Mouse (Mus musculus) heart, embryonic 12.5 days (tissue): ENCODE results near the gene Ccdc180. TPM values are rescaled to one million over a fixed set of nuclear protein-coding genes. Genes with fewer than 3 reads are reported as not detected.

Source experiments
- ATAC-seq: fragments of 200-750 bp; cut with Nextera tagmentation; 2 replicates; pipeline ENCODE4 v1.8.0; 2017; ENCODE audit warnings: moderate TSS enrichment, moderate library complexity; ENCODE audit not compliant: insufficient number of reproducible peaks, low FRiP score
- H3K27ac ChIP-seq: fragments of 300-500 bp; sonication (generic); 2 replicates; pipeline ENCODE4 v1.5.1; 2016; ENCODE audit warnings: mild to moderate bottlenecking, moderate library complexity; ENCODE audit not compliant: poor library complexity, severe bottlenecking
- H3K27me3 ChIP-seq: fragments of 300-500 bp; sonication (generic); replicated peaks from 2 replicates; pipeline ENCODE4 v1.6.1; 2016; ENCODE audit warnings: mild to moderate bottlenecking, moderate library complexity
- H3K36me3 ChIP-seq: fragments of 300-500 bp; sonication (generic); 2 replicates; pipeline ENCODE4 v1.6.1; 2016; ENCODE audit warnings: mild to moderate bottlenecking, moderate library complexity
- H3K4me1 ChIP-seq: fragments of 300-500 bp; sonication (generic); replicated peaks from 2 replicates; pipeline ENCODE4 v1.6.1; 2016; ENCODE audit warnings: mild to moderate bottlenecking
- H3K4me2 ChIP-seq: fragments of 300-500 bp; sonication (generic); 2 replicates; pipeline ENCODE4 v1.6.1; 2016; ENCODE audit warnings: mild to moderate bottlenecking, moderate library complexity
- H3K4me3 ChIP-seq: fragments of 300-500 bp; sonication (generic); 2 replicates; pipeline ENCODE4 v1.5.1; 2016; ENCODE audit warnings: mild to moderate bottlenecking
- H3K9ac ChIP-seq: fragments of 300-500 bp; sonication (generic); 2 replicates; pipeline ENCODE4 v1.6.1; 2016; ENCODE audit warnings: mild to moderate bottlenecking, moderate library complexity
- H3K9me3 ChIP-seq: fragments of 300-500 bp; sonication (generic); replicated peaks from 2 replicates; pipeline ENCODE4 v1.6.1; 2016; ENCODE audit warnings: mild to moderate bottlenecking, moderate library complexity
- WGBS: fragments of 180-500 bp; shearing (Covaris S2); methylation state at CpG from one replicate; pipeline ENCODE4 v1.1.7; 2016; 5-methylcytosine and 5-hydroxymethylcytosine counted together
- polyA plus RNA-seq: library from polyadenylated mRNA; unstranded; fragments of >200 nt; fragmentation: Nextera tagmentation; extraction: Ambion mirVana; gene quantifications from 2 replicates; pipeline ENCODE4 v1.2.1, GENCODE M21; 2016

Ccdc180 gene
- polyA plus RNA-seq, 1 experiment from 2014 or later: 0.18 TPM

DNA sequence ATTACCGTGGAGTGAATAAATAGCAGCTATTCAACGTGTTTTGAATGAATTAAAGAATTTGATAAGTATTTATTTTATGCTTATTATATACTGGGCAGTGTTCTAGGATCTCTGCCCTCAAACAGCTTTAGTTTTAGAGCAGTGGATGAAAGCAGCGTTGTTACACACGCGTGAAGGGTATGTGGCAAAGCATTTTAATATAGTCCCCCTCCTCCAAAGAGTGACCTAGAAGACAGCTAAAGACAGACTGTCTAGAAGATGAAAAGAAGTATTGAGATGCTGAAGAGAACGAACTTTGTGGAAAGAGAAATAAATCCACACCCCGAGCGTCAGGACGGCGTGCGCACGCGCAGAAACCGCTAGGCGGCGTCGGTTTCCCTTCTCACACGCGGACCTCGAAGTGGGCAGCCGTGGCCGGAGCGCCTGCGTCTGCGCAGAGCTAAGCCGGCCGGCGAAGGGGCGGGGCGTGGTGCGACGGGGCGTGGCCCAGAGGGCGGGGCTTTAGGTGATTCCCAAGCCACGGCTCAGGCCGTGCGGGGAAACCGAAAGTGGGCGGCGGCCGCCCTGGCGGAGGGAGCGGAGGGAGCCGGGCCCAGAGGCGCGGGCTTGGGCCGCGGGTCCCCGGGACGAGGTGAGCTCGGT lies 81.8 kb downstream of the Ccdc180 start:
- peak; percentile 99 for ATAC-seq
- peak overlapping the region; percentile 71 for H3K4me2 ChIP-seq
- peak overlapping the region; percentile 87 for H3K9ac ChIP-seq
- 3% methylated on average over 51 of the region's 51 CpGs for WGBS
- H3K4me3 ChIP-seq: peak overlapping the region; percentile 94
- H3K27ac ChIP-seq: peak overlapping the region; percentile 30; the same call in 1 of the 2 replicates
- H3K4me1 ChIP-seq: peaks cover 34% of the 10 kb centered on the region
- H3K27me3 ChIP-seq: no peaks in the 10 kb centered on the region
- H3K36me3 ChIP-seq: no peaks in the 10 kb centered on the region
- no peaks in the 10 kb centered on the region for H3K9me3 ChIP-seq

GRCm38 (mm10) chr4:45972448-45972854 lies 82.3 kb downstream of the Ccdc180 start:
- H3K9me3 ChIP-seq: no peaks in the 10 kb centered on the region
- H3K36me3 ChIP-seq: no peaks in the 10 kb centered on the region
- H3K4me3 ChIP-seq: peak overlapping the region; percentile 94
- H3K4me1 ChIP-seq: peaks cover 29% of the 10 kb centered on the region
- H3K4me2 ChIP-seq: peak overlapping the region; percentile 71
- ATAC-seq: peak; percentile 80
- peak overlapping the region; percentile 30; the same call in 1 of the 2 replicates for H3K27ac ChIP-seq
- peak overlapping the region; percentile 87 for H3K9ac ChIP-seq
- under 1% methylated on average over 49 of the region's 53 CpGs for WGBS
- H3K27me3 ChIP-seq: no peaks in the 10 kb centered on the region

GRCm38 (mm10) chr4:45972951-45973350 lies 82.8 kb downstream of the Ccdc180 start:
- Histone ChIP-seq H3K27me3 (no peaks in the 10 kb centered on the region), H3K4me3 (peak overlapping the region; percentile 94), H3K4me1 (peaks cover 24% of the 10 kb centered on the region), H3K4me2 (peak overlapping the region; percentile 71), H3K9me3 (no peaks in the 10 kb centered on the region), H3K36me3 (no peaks in the 10 kb centered on the region), H3K27ac (no peak overlapping the region), H3K9ac (peak overlapping the region; percentile 87)
- ATAC-seq: no peak
- WGBS: 29% methylated on average over 9 of the region's 9 CpGs

DNA sequence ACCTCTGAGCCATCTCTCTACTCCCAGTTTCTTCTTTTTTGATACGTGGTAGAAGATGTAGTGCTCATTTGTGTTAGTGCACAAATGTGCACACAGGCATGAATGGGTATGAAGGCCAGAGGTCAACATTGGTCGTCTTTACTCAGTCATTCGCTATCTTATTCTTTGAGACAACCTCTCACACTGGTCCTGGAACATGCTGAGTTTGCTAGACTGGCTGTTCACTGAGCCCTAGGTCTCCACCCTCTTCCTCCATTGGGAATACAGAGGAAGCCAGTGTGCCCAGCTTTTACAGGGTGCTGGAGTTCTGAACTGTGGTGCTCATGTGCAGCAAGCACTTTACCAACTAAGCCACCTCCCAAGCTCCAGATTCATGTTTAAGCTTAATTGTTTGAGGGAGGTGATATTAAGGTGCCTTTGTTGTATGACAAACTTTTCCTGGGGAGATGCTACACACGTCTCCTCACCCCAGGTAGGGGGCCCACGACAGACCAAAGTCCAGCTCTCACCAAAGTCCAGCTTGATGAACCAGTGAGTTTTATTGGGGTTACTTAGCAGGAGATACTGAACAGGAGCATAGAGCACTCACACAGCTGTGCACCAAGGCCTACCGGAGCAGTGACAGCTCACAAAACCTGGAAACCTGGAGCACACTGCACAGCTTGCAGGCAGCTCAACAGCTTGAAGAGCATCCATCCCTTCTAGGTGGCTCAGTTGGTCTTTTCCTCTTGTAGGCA lies 87.0 kb downstream of the Ccdc180 start:
- H3K27ac ChIP-seq: no peak overlapping the region
- 79% methylated on average over 6 of the region's 6 CpGs for WGBS
- H3K4me2 ChIP-seq: no peak overlapping the region
- H3K9me3 ChIP-seq: no peaks in the 10 kb centered on the region
- no peaks in the 10 kb centered on the region for H3K36me3 ChIP-seq
- no peak for ATAC-seq
- peaks cover 13% of the 10 kb centered on the region for H3K4me1 ChIP-seq
- H3K27me3 ChIP-seq: no peaks in the 10 kb centered on the region
- no peak overlapping the region for H3K4me3 ChIP-seq
- no peak overlapping the region for H3K9ac ChIP-seq

DNA sequence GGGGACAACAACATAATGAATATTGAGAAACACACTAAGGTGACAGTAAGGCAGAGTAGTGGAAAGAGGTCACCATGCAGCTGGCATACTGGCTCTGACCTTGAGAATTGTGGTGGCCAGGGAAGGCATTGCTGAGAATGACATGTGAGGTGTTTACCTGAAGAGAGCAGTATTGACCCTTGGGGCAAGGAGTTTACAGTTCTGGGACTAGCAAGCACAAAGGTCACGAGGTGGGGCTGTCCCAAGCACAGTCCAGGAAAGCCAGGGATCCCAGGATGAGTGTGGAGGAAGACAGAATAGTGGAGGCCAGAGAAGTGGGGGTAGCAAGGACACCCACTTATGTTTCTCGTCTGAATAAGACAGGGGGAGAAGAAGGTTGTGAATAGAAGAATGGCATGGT lies 89.8 kb downstream of the Ccdc180 start:
- no peak for ATAC-seq
- Histone ChIP-seq H3K36me3 (no peaks in the 10 kb centered on the region), H3K9ac (no peak overlapping the region), H3K9me3 (no peaks in the 10 kb centered on the region), H3K4me3 (no peak overlapping the region), H3K27me3 (no peaks in the 10 kb centered on the region), H3K27ac (no peak overlapping the region), H3K4me2 (no peak overlapping the region), H3K4me1 (peaks cover 5% of the 10 kb centered on the region; the same call in 1 of the 2 replicates)
- 50% methylated on average over 2 of the region's 2 CpGs for WGBS

- Histone ChIP-seq H3K36me3 (no peaks in the 10 kb centered on the region), H3K4me2 (no peak overlapping the region), H3K4me1 (peaks cover 5% of the 10 kb centered on the region; the same call in 1 of the 2 replicates), H3K9me3 (no peaks in the 10 kb centered on the region), H3K27me3 (no peaks in the 10 kb centered on the region), H3K9ac (no peak overlapping the region), H3K27ac (no peak overlapping the region), H3K4me3 (no peak overlapping the region)
- ATAC-seq: no peak
Observed at GRCm38 (mm10) chr4:45981054-45981453, 91.0 kb downstream of the Ccdc180 start.

DNA sequence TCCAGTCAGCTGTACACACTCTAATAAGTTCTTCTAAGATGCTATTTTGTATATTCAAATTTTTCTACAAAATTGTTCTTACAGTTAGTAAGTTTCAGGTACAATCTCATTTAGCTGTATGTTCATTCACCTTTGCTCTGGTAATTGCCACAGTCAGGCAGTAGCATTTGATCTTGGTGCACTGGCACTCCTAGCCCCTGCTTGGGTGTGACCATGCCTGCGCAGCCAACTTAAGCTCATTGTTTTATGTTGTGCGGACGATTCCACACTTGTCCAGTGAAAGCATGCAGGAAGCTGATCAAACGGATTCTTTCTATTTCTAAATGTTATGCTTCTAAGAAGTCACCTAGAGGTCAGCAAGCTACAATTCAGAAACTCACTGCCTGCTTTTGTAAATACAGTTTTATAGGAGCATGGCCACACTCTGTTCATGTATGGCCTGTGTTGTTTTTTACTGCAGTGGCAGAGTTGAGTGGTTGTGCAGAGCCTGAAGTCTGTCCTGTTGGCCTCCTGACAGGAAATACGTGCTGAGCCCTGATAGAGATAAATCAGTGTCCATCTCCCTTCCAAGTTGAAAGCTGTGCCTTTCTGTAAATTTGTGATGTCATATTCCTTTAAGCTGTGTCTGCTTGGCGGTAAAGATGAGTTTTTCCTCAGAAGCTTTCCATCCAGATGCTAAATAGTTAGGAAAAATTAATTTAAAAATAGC lies 100.5 kb downstream of the Ccdc180 start:
- Histone ChIP-seq H3K27ac (no peak overlapping the region), H3K9me3 (no peaks in the 10 kb centered on the region), H3K27me3 (no peaks in the 10 kb centered on the region), H3K4me1 (peaks cover 15% of the 10 kb centered on the region), H3K4me3 (no peak overlapping the region), H3K4me2 (no peak overlapping the region), H3K9ac (no peak overlapping the region), H3K36me3 (peaks cover 27% of the 10 kb centered on the region)
- no peak; the same call in 1 of the 2 replicates for ATAC-seq
- 44% methylated on average over 6 of the region's 6 CpGs for WGBS

DNA sequence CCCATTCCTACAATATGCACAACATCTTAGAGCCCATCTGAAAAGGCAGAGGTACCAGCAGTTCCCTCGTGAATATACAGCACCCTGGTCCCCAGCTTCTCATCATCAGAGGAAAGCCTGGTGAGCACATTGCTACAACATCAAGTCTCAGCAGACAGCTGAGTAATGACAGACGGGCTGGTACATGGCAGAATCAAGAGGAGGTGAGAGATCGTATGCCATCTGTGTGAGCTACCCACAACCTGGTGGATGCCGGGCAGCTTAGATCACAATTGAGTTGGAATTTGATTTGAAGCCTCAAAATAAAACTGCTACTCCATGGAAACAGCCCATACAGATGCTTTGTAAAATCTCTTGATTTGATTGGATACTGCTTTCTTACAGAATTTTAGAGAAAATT lies 108.4 kb downstream of the Ccdc180 start:
- H3K9ac ChIP-seq: no peak overlapping the region
- H3K9me3 ChIP-seq: no peaks in the 10 kb centered on the region
- H3K4me2 ChIP-seq: no peak overlapping the region
- H3K4me3 ChIP-seq: no peak overlapping the region
- no peak overlapping the region for H3K27ac ChIP-seq
- H3K36me3 ChIP-seq: peaks cover 20% of the 10 kb centered on the region
- ATAC-seq: no peak
- no peaks in the 10 kb centered on the region for H3K4me1 ChIP-seq
- WGBS: 77% methylated on average over 4 of the region's 4 CpGs
- no peaks in the 10 kb centered on the region for H3K27me3 ChIP-seq

Other genes with a start within 250 kb of the Ccdc180 start
- gene Aldh1b1, start 91.3 kb upstream of the Ccdc180 start, polyA plus RNA-seq: 104 and 107 TPM in 2 replicates
- gene Igfbpl1, start 63.4 kb upstream of the Ccdc180 start, polyA plus RNA-seq: 6.1 and 7.0 TPM in 2 replicates
- gene Stra6l, start 41.6 kb upstream of the Ccdc180 start, polyA plus RNA-seq: 0.15 TPM in 2 replicates
- 20.9 and 22.3 TPM in 2 replicates for gene Tdrd7, start 75.0 kb downstream of the Ccdc180 start, polyA plus RNA-seq
- 195 and 203 TPM in 2 replicates for gene Tmod1, start 148.6 kb downstream of the Ccdc180 start, polyA plus RNA-seq
- 54.4 and 55.5 TPM in 2 replicates for gene Ncbp1, start 248.3 kb downstream of the Ccdc180 start, polyA plus RNA-seq
- gene Tstd2, start 248.4 kb downstream of the Ccdc180 start, polyA plus RNA-seq: 34.2 and 34.9 TPM in 2 replicates